Mouse (Mus musculus) intestine, postnatal 0 days (tissue): ENCODE results near the gene Cmtm3. TPM values are rescaled to one million over a fixed set of nuclear protein-coding genes. Genes with fewer than 3 reads are reported as not detected.
A peak's percentile ranks its signal among the peaks of the same experiment; 100 is the strongest.

ENCODE experiments used
- ATAC-seq: fragments of 200-750 bp; cut with Nextera tagmentation; 2 replicates; pipeline ENCODE4 v1.8.0; 2017; ENCODE audit warnings: mild to moderate bottlenecking, moderate TSS enrichment, moderate library complexity
- H3K27ac ChIP-seq: fragments of 300-500 bp; sonication (generic); 2 replicates; pipeline ENCODE4 v1.5.1; 2014; ENCODE audit warnings: mild to moderate bottlenecking, low read depth, low read length, moderate library complexity
- H3K27me3 ChIP-seq: fragments of 300-500 bp; sonication (generic); replicated peaks from 2 replicates; pipeline ENCODE4 v1.6.1; 2014; ENCODE audit warnings: low read length, mixed read lengths; ENCODE audit not compliant: control insufficient read depth, insufficient read depth
- H3K36me3 ChIP-seq: fragments of 300-500 bp; sonication (generic); 2 replicates; pipeline ENCODE4 v1.6.1; 2014; ENCODE audit warnings: mild to moderate bottlenecking, moderate library complexity; ENCODE audit not compliant: control insufficient read depth, insufficient read depth
- H3K4me1 ChIP-seq: fragments of 300-500 bp; sonication (generic); replicated peaks from 2 replicates; pipeline ENCODE4 v1.6.1; 2014; ENCODE audit warnings: antibody characterized with exemption, low read length, mixed read lengths; ENCODE audit not compliant: control insufficient read depth, insufficient read depth
- H3K4me2 ChIP-seq: fragments of 300-500 bp; sonication (generic); replicated peaks from 2 replicates; pipeline ENCODE4 v1.6.1; 2014; ENCODE audit warnings: low read depth, mild to moderate bottlenecking, moderate library complexity
- H3K4me3 ChIP-seq: fragments of 300-500 bp; sonication (generic); 2 replicates; pipeline ENCODE4 v1.5.1; 2014; ENCODE audit warnings: low read depth, low read length
- H3K9ac ChIP-seq: fragments of 300-500 bp; sonication (generic); 2 replicates; pipeline ENCODE4 v1.6.1; 2014; ENCODE audit warnings: mild to moderate bottlenecking, low read depth, low read length
- H3K9me3 ChIP-seq: fragments of 300-500 bp; sonication (generic); 2 replicates; pipeline ENCODE4 v1.6.1; 2016; ENCODE audit warnings: mixed run types; ENCODE audit not compliant: control insufficient read depth
- CTCF ChIP-seq: sonication (generic); IDR thresholded peaks from 2 replicates; pipeline ENCODE4 v1.5.1; 2016; ENCODE audit warnings: low read depth, mild to moderate bottlenecking, control low read depth, antibody characterized with exemption, moderate library complexity
- whole genome bisulfite sequencing: fragments of 180-500 bp; shearing (Covaris S2); extraction: QIAGEN DNeasy Blood & Tissue Kit; methylation state at CpG from one replicate; pipeline ENCODE4 v1.1.7; 2014; 5-methylcytosine and 5-hydroxymethylcytosine counted together
- polyA plus RNA-seq: library from polyadenylated mRNA; unstranded; fragments of >200 nt; fragmentation: Nextera tagmentation; extraction: Ambion mirVana; gene quantifications from 2 replicates; pipeline ENCODE4 v1.2.1, GENCODE M21; 2015

The Cmtm3 gene
- polyA plus RNA-seq, 1 experiment from 2014 or later: 40.3 TPM

- no peak for TF ChIP-seq CTCF
- Histone ChIP-seq H3K4me2 (no peak overlapping the region), H3K9me3 (no peaks in the 10 kb centered on the region), H3K4me1 (0 out of 2 replicates have a peak, but pooled peaks cover 3% of the 10 kb centered on the region), H3K4me3 (no peak overlapping the region), H3K9ac (no peak overlapping the region), H3K36me3 (peaks cover 6% of the 10 kb centered on the region; the same call in 1 of the 2 replicates), H3K27me3 (no peaks in the 10 kb centered on the region), H3K27ac (no peak overlapping the region)
- 73% methylated on average over 5 of the region's 5 CpGs for WGBS
- no peak for ATAC-seq
These were observed 3.2 kb downstream of the Cmtm3 start for GRCm38 (mm10) chr8:104342426-104342825.

GRCm38 (mm10) chr8:104343957-104344356 lies 4.7 kb downstream of the Cmtm3 start:
- TF ChIP-seq CTCF: peak; percentile 98
- H3K4me2 ChIP-seq: no peak overlapping the region
- H3K9me3 ChIP-seq: no peaks in the 10 kb centered on the region
- no peak overlapping the region for H3K27ac ChIP-seq
- peaks cover 11% of the 10 kb centered on the region for H3K36me3 ChIP-seq
- peak; percentile 59 for ATAC-seq
- H3K4me3 ChIP-seq: no peak overlapping the region
- 0 out of 2 replicates have a peak, but pooled peaks cover 3% of the 10 kb centered on the region for H3K4me1 ChIP-seq
- WGBS: 9% methylated on average over 7 of the region's 7 CpGs
- no peaks in the 10 kb centered on the region for H3K27me3 ChIP-seq
- H3K9ac ChIP-seq: no peak overlapping the region

- Histone ChIP-seq H3K9ac (no peak overlapping the region), H3K9me3 (no peaks in the 10 kb centered on the region), H3K27me3 (no peaks in the 10 kb centered on the region), H3K4me1 (no peaks in the 10 kb centered on the region), H3K27ac (no peak overlapping the region; the same call in 1 of the 2 replicates), H3K36me3 (peaks cover 11% of the 10 kb centered on the region), H3K4me3 (no peak overlapping the region), H3K4me2 (no peak overlapping the region)
- 92% methylated on average over 5 of the region's 5 CpGs for WGBS
- TF ChIP-seq CTCF: no peak
- no peak for ATAC-seq
These were observed 5.4 kb downstream of the Cmtm3 start for GRCm38 (mm10) chr8:104344622-104345021.

GRCm38 (mm10) chr8:104346706-104347105 lies 7.5 kb downstream of the Cmtm3 start:
- Histone ChIP-seq H3K9ac (no peak overlapping the region), H3K4me2 (no peak overlapping the region), H3K27ac (no peak overlapping the region), H3K9me3 (no peaks in the 10 kb centered on the region), H3K27me3 (no peaks in the 10 kb centered on the region), H3K4me3 (no peak overlapping the region), H3K36me3 (peaks cover 16% of the 10 kb centered on the region), H3K4me1 (0 out of 2 replicates have a peak, but pooled peaks cover 2% of the 10 kb centered on the region)
- TF ChIP-seq CTCF: no peak
- WGBS: 70% methylated on average over 12 of the region's 12 CpGs
- ATAC-seq: no peak

- Histone ChIP-seq H3K27ac (no peak overlapping the region), H3K4me2 (no peak overlapping the region), H3K9ac (no peak overlapping the region), H3K27me3 (no peaks in the 10 kb centered on the region), H3K4me3 (no peak overlapping the region), H3K4me1 (0 out of 2 replicates have a peak, but pooled peaks cover 2% of the 10 kb centered on the region), H3K36me3 (peaks cover 21% of the 10 kb centered on the region), H3K9me3 (no peaks in the 10 kb centered on the region)
- 79% methylated on average over 5 of the region's 5 CpGs for WGBS
- no peak for ATAC-seq
- TF ChIP-seq CTCF: no peak
These were observed 9.8 kb downstream of the Cmtm3 start for GRCm38 (mm10) chr8:104348971-104349370.

GRCm38 (mm10) chr8:104350047-104350446 lies 10.8 kb downstream of the Cmtm3 start:
- no peak for TF ChIP-seq CTCF
- 45% methylated on average over 13 of the region's 13 CpGs for WGBS
- ATAC-seq: peak; percentile 23; the same call in 1 of the 2 replicates

More at GRCm38 (mm10) chr8:104350047-104350446, 10.8 kb downstream of the Cmtm3 start:
- no peak overlapping the region for H3K27ac ChIP-seq
- H3K36me3 ChIP-seq: peaks cover 21% of the 10 kb centered on the region
- no peak overlapping the region for H3K9ac ChIP-seq
- H3K4me1 ChIP-seq: 0 out of 2 replicates have a peak, but pooled peaks cover 2% of the 10 kb centered on the region
- H3K4me3 ChIP-seq: no peak overlapping the region
- H3K27me3 ChIP-seq: no peaks in the 10 kb centered on the region
- H3K4me2 ChIP-seq: no peak overlapping the region
- no peaks in the 10 kb centered on the region for H3K9me3 ChIP-seq
